Mouse (Mus musculus): ENCODE data around the gene Lpgat1. TPM values are rescaled to one million over a fixed set of nuclear protein-coding genes. Genes with fewer than 3 reads are reported as not detected.

Gene Lpgat1
- polyA plus RNA-seq, 1 experiment from 2014 or later = 12.4 TPM

- H3K4me2 ChIP-seq (ENCODE audit: low read depth, low read length) = no peak overlapping the region
- no peaks in the 10 kb centered on the region for H3K36me3 ChIP-seq (ENCODE audit: control insufficient read depth, insufficient read depth, low read length)
- 80% methylated on average over 6 of the region's 6 CpGs for WGBS
- H3K9me3 ChIP-seq (replicated peaks; ENCODE audit: control insufficient read depth, low read length) = no peaks in the 10 kb centered on the region
- H3K4me3 ChIP-seq (replicated peaks; ENCODE audit: low read length) = no peak overlapping the region
- no peak overlapping the region for H3K27ac ChIP-seq (ENCODE audit: low read length)
- ATAC-seq (ENCODE audit: insufficient read depth, low FRiP score) = no peak
- H3K27me3 ChIP-seq (ENCODE audit: control insufficient read depth, insufficient read depth, low read length) = no peaks in the 10 kb centered on the region
- H3K9ac ChIP-seq (ENCODE audit: low read length) = no peak overlapping the region
- peaks cover 10% of the 10 kb centered on the region for H3K4me1 ChIP-seq (ENCODE audit: control insufficient read depth, insufficient read depth, low read length)
Measured at GRCm38 (mm10) chr1:191723675-191724074, 6.0 kb downstream of the Lpgat1 start.

DNA sequence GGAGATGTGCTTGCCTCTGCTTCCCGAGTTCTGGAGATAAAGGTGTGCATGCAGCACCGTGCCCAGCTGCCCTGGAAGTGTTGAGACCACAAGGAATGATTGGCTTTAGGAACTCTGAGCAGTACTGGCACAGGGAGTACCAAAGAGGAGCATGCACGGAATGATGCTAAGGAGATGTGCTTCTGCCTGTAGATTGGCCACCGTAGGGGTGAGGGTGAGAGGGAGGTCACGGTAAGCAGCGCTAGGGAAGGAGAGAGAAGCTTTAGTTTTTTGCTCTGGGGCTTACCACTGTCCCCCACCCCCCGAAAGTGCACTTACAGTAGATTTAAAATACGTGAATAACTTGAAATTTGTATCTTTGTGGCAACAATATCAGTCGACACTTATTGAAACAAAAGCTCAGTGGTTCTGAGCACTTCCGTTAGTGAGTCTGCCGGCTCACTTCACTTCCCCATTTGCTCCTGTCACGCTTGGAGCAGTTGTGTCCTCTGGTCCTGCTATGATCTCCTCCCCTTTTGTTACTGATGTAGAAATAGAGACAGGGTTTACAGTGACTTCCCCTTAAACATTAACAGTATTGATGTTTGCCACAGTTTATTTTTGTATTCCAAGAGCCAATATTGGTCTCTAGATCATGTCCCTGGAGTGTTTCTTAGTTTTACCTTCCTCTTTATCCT, 6.9 kb downstream of the Lpgat1 start:
- Histone ChIP-seq H3K4me3 (replicated peaks; ENCODE audit: low read length) (no peak overlapping the region), H3K9me3 (replicated peaks; ENCODE audit: control insufficient read depth, low read length) (no peaks in the 10 kb centered on the region), H3K4me1 (ENCODE audit: control insufficient read depth, insufficient read depth, low read length) (peaks cover 6% of the 10 kb centered on the region), H3K9ac (ENCODE audit: low read length) (no peak overlapping the region), H3K36me3 (ENCODE audit: control insufficient read depth, insufficient read depth, low read length) (no peaks in the 10 kb centered on the region), H3K27ac (ENCODE audit: low read length) (no peak overlapping the region), H3K27me3 (ENCODE audit: control insufficient read depth, insufficient read depth, low read length) (no peaks in the 10 kb centered on the region), H3K4me2 (ENCODE audit: low read depth, low read length) (no peak overlapping the region)
- no peak for ATAC-seq (ENCODE audit: insufficient read depth, low FRiP score)
- WGBS = 76% methylated on average over 12 of the region's 12 CpGs

DNA sequence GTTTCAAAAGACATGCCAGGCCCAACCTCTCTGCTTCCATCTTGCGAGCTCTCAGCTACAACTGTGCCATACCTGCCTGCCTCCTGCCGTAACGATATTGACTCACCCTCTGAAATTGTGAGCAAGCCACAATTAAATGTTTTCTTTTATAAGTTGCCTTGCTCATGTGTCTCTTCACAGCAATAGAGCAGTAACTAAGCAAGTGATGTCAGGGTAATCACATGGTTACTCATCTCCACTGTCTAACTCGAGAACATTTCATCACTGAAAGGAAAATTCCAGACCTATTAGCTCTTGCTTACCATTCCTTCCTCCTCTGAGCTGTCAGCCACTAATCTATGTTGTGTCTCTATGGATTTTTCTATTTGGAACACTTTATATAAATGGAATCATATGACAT, 15.0 kb downstream of the Lpgat1 start:
- Histone ChIP-seq H3K9ac (ENCODE audit: low read length) (no peak overlapping the region), H3K4me1 (ENCODE audit: control insufficient read depth, insufficient read depth, low read length) (no peaks in the 10 kb centered on the region), H3K9me3 (replicated peaks; ENCODE audit: control insufficient read depth, low read length) (no peaks in the 10 kb centered on the region), H3K27ac (ENCODE audit: low read length) (no peak overlapping the region), H3K27me3 (ENCODE audit: control insufficient read depth, insufficient read depth, low read length) (no peaks in the 10 kb centered on the region), H3K36me3 (ENCODE audit: control insufficient read depth, insufficient read depth, low read length) (no peaks in the 10 kb centered on the region), H3K4me2 (ENCODE audit: low read depth, low read length) (no peak overlapping the region), H3K4me3 (replicated peaks; ENCODE audit: low read length) (no peak overlapping the region)
- no peak for ATAC-seq (ENCODE audit: insufficient read depth, low FRiP score)
- 88% methylated on average over 4 of the region's 4 CpGs for WGBS

GRCm38 (mm10) chr1:191733822-191734221, 16.2 kb downstream of the Lpgat1 start:
- Histone ChIP-seq H3K36me3 (ENCODE audit: control insufficient read depth, insufficient read depth, low read length) (no peaks in the 10 kb centered on the region), H3K9ac (ENCODE audit: low read length) (no peak overlapping the region), H3K4me2 (ENCODE audit: low read depth, low read length) (no peak overlapping the region), H3K27me3 (ENCODE audit: control insufficient read depth, insufficient read depth, low read length) (no peaks in the 10 kb centered on the region), H3K9me3 (replicated peaks; ENCODE audit: control insufficient read depth, low read length) (no peaks in the 10 kb centered on the region), H3K4me3 (replicated peaks; ENCODE audit: low read length) (no peak overlapping the region), H3K27ac (ENCODE audit: low read length) (no peak overlapping the region), H3K4me1 (ENCODE audit: control insufficient read depth, insufficient read depth, low read length) (no peaks in the 10 kb centered on the region)
- WGBS = 86% methylated on average over 4 of the region's 4 CpGs
- ATAC-seq (ENCODE audit: insufficient read depth, low FRiP score) = no peak

DNA sequence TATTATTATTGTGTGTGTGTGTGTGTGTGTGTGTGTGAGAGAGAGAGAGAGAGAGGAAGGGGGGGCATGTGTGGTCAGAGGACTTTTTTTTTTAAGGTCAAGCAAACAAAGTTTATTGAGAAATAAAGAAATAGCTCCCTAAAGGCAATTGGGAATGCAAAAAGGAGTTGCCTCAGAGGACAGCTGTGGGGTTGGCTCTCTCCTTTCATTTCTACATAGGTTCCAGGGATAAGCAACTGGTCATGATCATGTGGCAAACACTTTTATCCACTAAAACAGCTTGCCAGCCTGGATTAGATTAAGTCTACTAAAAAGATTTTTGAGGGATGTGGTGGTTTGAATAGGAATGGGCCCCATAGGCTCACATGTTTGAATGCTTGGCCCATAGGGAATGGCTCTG, 18.8 kb downstream of the Lpgat1 start:
- H3K9me3 ChIP-seq (replicated peaks; ENCODE audit: control insufficient read depth, low read length) = no peaks in the 10 kb centered on the region
- no peak overlapping the region for H3K4me3 ChIP-seq (replicated peaks; ENCODE audit: low read length)
- peaks cover 2% of the 10 kb centered on the region; the same call in 1 of the 2 replicates for H3K4me1 ChIP-seq (ENCODE audit: control insufficient read depth, insufficient read depth, low read length)
- no peak overlapping the region for H3K9ac ChIP-seq (ENCODE audit: low read length)
- no peaks in the 10 kb centered on the region for H3K27me3 ChIP-seq (ENCODE audit: control insufficient read depth, insufficient read depth, low read length)
- no peak overlapping the region for H3K27ac ChIP-seq (ENCODE audit: low read length)
- H3K4me2 ChIP-seq (ENCODE audit: low read depth, low read length) = no peak overlapping the region
- no peaks in the 10 kb centered on the region for H3K36me3 ChIP-seq (ENCODE audit: control insufficient read depth, insufficient read depth, low read length)
- ATAC-seq (ENCODE audit: insufficient read depth, low FRiP score) = no peak

DNA sequence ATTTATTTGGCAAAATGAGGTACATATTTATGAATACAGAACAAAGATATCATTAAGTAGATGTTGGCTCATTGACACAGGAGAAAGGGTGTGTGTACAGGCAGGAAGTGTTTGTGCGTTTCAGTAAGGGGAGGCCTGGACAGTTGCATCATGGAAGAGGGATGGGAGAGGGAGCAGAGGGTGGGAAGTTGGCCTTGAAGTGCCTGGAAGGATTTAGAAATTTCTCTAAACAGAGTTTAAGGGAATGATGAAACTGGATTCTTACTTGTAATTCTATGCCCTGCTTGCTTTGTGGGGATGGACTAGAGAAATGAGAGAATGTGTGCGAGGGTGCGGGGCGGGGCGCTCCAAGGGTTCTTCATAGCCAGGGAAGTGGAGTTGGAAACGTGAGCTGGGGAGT, 20.2 kb downstream of the Lpgat1 start:
- Histone ChIP-seq H3K4me3 (replicated peaks; ENCODE audit: low read length) (no peak overlapping the region), H3K27me3 (ENCODE audit: control insufficient read depth, insufficient read depth, low read length) (no peaks in the 10 kb centered on the region), H3K9ac (ENCODE audit: low read length) (no peak overlapping the region), H3K4me1 (ENCODE audit: control insufficient read depth, insufficient read depth, low read length) (peaks cover 4% of the 10 kb centered on the region; the same call in 1 of the 2 replicates), H3K36me3 (ENCODE audit: control insufficient read depth, insufficient read depth, low read length) (no peaks in the 10 kb centered on the region), H3K4me2 (ENCODE audit: low read depth, low read length) (no peak overlapping the region), H3K27ac (ENCODE audit: low read length) (no peak overlapping the region), H3K9me3 (replicated peaks; ENCODE audit: control insufficient read depth, low read length) (no peaks in the 10 kb centered on the region)
- 74% methylated on average over 6 of the region's 6 CpGs for WGBS
- ATAC-seq (ENCODE audit: insufficient read depth, low FRiP score) = no peak

GRCm38 (mm10) chr1:191738726-191739125, 21.1 kb downstream of the Lpgat1 start:
- no peak for ATAC-seq (ENCODE audit: insufficient read depth, low FRiP score)

DNA sequence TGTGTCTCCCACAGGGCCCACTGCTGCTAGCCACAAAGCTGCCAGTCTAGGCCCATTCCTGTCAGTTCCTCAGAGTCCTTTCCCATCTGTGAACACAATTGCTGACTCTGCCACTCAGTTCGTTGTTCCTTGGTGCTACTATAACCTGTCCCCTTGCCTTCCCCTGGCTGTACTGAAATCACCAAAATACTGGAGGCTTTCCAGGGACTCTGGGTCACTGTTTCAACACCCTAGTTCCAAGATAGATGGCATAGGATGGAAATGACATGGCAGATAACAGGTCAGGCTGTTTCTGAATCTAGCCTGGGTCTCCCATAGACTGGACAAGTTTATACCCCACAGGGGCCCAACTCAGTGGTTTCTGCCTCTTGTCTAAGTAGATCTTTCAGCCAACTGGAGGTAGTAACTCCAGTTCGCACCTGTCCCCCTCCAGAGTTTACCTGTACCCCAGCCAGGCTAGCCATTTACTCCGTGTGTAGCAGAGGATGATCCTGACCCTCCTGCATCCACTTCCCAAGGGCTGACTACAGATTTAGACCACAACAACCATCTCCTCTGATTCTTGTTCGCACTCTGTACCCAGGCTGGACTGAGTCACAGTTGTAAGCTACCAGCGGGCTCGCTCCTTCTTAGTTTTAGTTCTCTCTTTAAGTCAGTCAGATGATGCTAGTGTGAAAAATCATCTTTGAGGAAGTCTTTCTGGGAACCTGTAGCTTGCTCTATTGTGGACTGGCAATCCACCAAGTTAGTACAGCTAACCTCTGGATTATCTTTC, 23.1 kb downstream of the Lpgat1 start:
- no peaks in the 10 kb centered on the region for H3K36me3 ChIP-seq (ENCODE audit: control insufficient read depth, insufficient read depth, low read length)
- H3K4me2 ChIP-seq (ENCODE audit: low read depth, low read length) = no peak overlapping the region
- no peak overlapping the region for H3K27ac ChIP-seq (ENCODE audit: low read length)
- WGBS = 82% methylated on average over 6 of the region's 6 CpGs
- H3K4me3 ChIP-seq (replicated peaks; ENCODE audit: low read length) = no peak overlapping the region
- H3K27me3 ChIP-seq (ENCODE audit: control insufficient read depth, insufficient read depth, low read length) = no peaks in the 10 kb centered on the region
- no peak overlapping the region for H3K9ac ChIP-seq (ENCODE audit: low read length)
- no peak for ATAC-seq (ENCODE audit: insufficient read depth, low FRiP score)
- H3K4me1 ChIP-seq (ENCODE audit: control insufficient read depth, insufficient read depth, low read length) = peaks cover 4% of the 10 kb centered on the region; the same call in 1 of the 2 replicates
- no peaks in the 10 kb centered on the region for H3K9me3 ChIP-seq (replicated peaks; ENCODE audit: control insufficient read depth, low read length)

More at GRCm38 (mm10) chr1:191738726-191739125, 21.1 kb downstream of the Lpgat1 start:
- H3K36me3 ChIP-seq (ENCODE audit: control insufficient read depth, insufficient read depth, low read length) = no peaks in the 10 kb centered on the region
- 81% methylated on average over 2 of the region's 2 CpGs for WGBS
- H3K27ac ChIP-seq (ENCODE audit: low read length) = no peak overlapping the region
- no peak overlapping the region for H3K9ac ChIP-seq (ENCODE audit: low read length)
- no peak overlapping the region for H3K4me3 ChIP-seq (replicated peaks; ENCODE audit: low read length)
- H3K4me1 ChIP-seq (ENCODE audit: control insufficient read depth, insufficient read depth, low read length) = peaks cover 4% of the 10 kb centered on the region; the same call in 1 of the 2 replicates
- no peaks in the 10 kb centered on the region for H3K27me3 ChIP-seq (ENCODE audit: control insufficient read depth, insufficient read depth, low read length)
- H3K9me3 ChIP-seq (replicated peaks; ENCODE audit: control insufficient read depth, low read length) = no peaks in the 10 kb centered on the region
- no peak overlapping the region for H3K4me2 ChIP-seq (ENCODE audit: low read depth, low read length)

DNA sequence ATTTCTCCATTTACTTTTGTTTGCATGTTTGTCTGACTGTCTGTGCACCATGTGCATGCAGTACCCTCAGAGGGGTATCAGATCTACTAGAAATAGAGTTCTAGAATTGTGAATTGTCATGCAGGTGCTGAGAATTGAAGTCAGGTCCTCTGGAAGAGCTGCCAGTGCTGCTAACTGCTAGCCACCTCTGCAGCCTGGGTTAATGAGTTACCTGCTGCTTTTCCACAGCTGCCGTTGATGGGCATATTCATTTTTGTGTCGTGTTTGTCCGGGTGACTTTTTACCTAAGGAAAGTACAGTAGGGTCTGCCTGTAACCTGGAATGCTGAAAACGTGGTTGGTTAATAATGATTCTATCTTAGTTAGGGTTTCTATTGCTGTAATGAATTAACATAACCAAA, 24.0 kb downstream of the Lpgat1 start:
- H3K27ac ChIP-seq (ENCODE audit: low read length) = no peak overlapping the region
- H3K36me3 ChIP-seq (ENCODE audit: control insufficient read depth, insufficient read depth, low read length) = no peaks in the 10 kb centered on the region
- H3K27me3 ChIP-seq (ENCODE audit: control insufficient read depth, insufficient read depth, low read length) = no peaks in the 10 kb centered on the region
- H3K4me2 ChIP-seq (ENCODE audit: low read depth, low read length) = no peak overlapping the region
- peaks cover 4% of the 10 kb centered on the region; the same call in 1 of the 2 replicates for H3K4me1 ChIP-seq (ENCODE audit: control insufficient read depth, insufficient read depth, low read length)
- H3K9ac ChIP-seq (ENCODE audit: low read length) = no peak overlapping the region
- ATAC-seq (ENCODE audit: insufficient read depth, low FRiP score) = no peak
- WGBS = 64% methylated on average over 4 of the region's 4 CpGs
- H3K9me3 ChIP-seq (replicated peaks; ENCODE audit: control insufficient read depth, low read length) = no peaks in the 10 kb centered on the region
- no peak overlapping the region for H3K4me3 ChIP-seq (replicated peaks; ENCODE audit: low read length)

All from stomach, embryonic 16.5 days (tissue).